Mouse (Mus musculus): ENCODE data around the gene Apmap. TPM values are rescaled to one million over a fixed set of nuclear protein-coding genes. Genes with fewer than 3 reads are reported as not detected.
A peak's percentile ranks its signal among the peaks of the same experiment; 100 is the strongest.

The Apmap gene
- polyA plus RNA-seq, 1 experiment = 48.2 TPM

GRCm38 (mm10) chr2:150645225-150645624, 36.9 kb upstream of the Apmap start:
- DNase-seq (ENCODE audit: low read depth) = no peak
- TF ChIP-seq POLR2A (IDR thresholded peaks at IDR 0.05; ENCODE audit: borderline replicate concordance, extremely low read depth, insufficient read depth, insufficient read length, poor library complexity, severe bottlenecking) = no peak
- TF ChIP-seq CTCF (IDR thresholded peaks at IDR 0.05; ENCODE audit: borderline replicate concordance, extremely low read depth, insufficient read depth, insufficient read length) = no peak

GRCm38 (mm10) chr2:150643726-150644415, 35.5 kb upstream of the Apmap start:
- TF ChIP-seq POLR2A (IDR thresholded peaks at IDR 0.05; ENCODE audit: borderline replicate concordance, extremely low read depth, insufficient read depth, insufficient read length, poor library complexity, severe bottlenecking) (no peak), CTCF (IDR thresholded peaks at IDR 0.05; ENCODE audit: borderline replicate concordance, extremely low read depth, insufficient read depth, insufficient read length) (no peak)
- DNase-seq (ENCODE audit: low read depth) = peak; percentile 98

- DNase-seq (ENCODE audit: low read depth) = peak; percentile 40
- TF ChIP-seq POLR2A (IDR thresholded peaks at IDR 0.05; ENCODE audit: borderline replicate concordance, extremely low read depth, insufficient read depth, insufficient read length, poor library complexity, severe bottlenecking) (no peak), CTCF (IDR thresholded peaks at IDR 0.05; ENCODE audit: borderline replicate concordance, extremely low read depth, insufficient read depth, insufficient read length) (no peak)
Measured at GRCm38 (mm10) chr2:150643166-150643565, 34.8 kb upstream of the Apmap start.

GRCm38 (mm10) chr2:150638370-150638733, 30.0 kb upstream of the Apmap start:
- no peak for DNase-seq (ENCODE audit: low read depth)
- TF ChIP-seq CTCF (IDR thresholded peaks at IDR 0.05; ENCODE audit: borderline replicate concordance, extremely low read depth, insufficient read depth, insufficient read length) = no peak
- TF ChIP-seq POLR2A (IDR thresholded peaks at IDR 0.05; ENCODE audit: borderline replicate concordance, extremely low read depth, insufficient read depth, insufficient read length, poor library complexity, severe bottlenecking) = no peak

GRCm38 (mm10) chr2:150637702-150638369, 29.5 kb upstream of the Apmap start:
- TF ChIP-seq POLR2A (IDR thresholded peaks at IDR 0.05; ENCODE audit: borderline replicate concordance, extremely low read depth, insufficient read depth, insufficient read length, poor library complexity, severe bottlenecking) = no peak
- no peak for TF ChIP-seq CTCF (IDR thresholded peaks at IDR 0.05; ENCODE audit: borderline replicate concordance, extremely low read depth, insufficient read depth, insufficient read length)
- peak; percentile 78 for DNase-seq (ENCODE audit: low read depth)

GRCm38 (mm10) chr2:150635877-150636446, 27.6 kb upstream of the Apmap start:
- no peak for TF ChIP-seq CTCF (IDR thresholded peaks at IDR 0.05; ENCODE audit: borderline replicate concordance, extremely low read depth, insufficient read depth, insufficient read length)
- TF ChIP-seq POLR2A (IDR thresholded peaks at IDR 0.05; ENCODE audit: borderline replicate concordance, extremely low read depth, insufficient read depth, insufficient read length, poor library complexity, severe bottlenecking) = no peak
- DNase-seq (ENCODE audit: low read depth) = no peak

- DNase-seq (ENCODE audit: low read depth) = no peak
- no peak for TF ChIP-seq POLR2A (IDR thresholded peaks at IDR 0.05; ENCODE audit: borderline replicate concordance, extremely low read depth, insufficient read depth, insufficient read length, poor library complexity, severe bottlenecking)
- TF ChIP-seq CTCF (IDR thresholded peaks at IDR 0.05; ENCODE audit: borderline replicate concordance, extremely low read depth, insufficient read depth, insufficient read length) = no peak
Measured at GRCm38 (mm10) chr2:150629255-150629654, 20.9 kb upstream of the Apmap start.

GRCm38 (mm10) chr2:150627140-150627539, 18.8 kb upstream of the Apmap start:
- no peak for DNase-seq (ENCODE audit: low read depth)
- TF ChIP-seq CTCF (IDR thresholded peaks at IDR 0.05; ENCODE audit: borderline replicate concordance, extremely low read depth, insufficient read depth, insufficient read length) = no peak
- no peak for TF ChIP-seq POLR2A (IDR thresholded peaks at IDR 0.05; ENCODE audit: borderline replicate concordance, extremely low read depth, insufficient read depth, insufficient read length, poor library complexity, severe bottlenecking)

GRCm38 (mm10) chr2:150624926-150625325, 16.6 kb upstream of the Apmap start:
- TF ChIP-seq POLR2A (IDR thresholded peaks at IDR 0.05; ENCODE audit: borderline replicate concordance, extremely low read depth, insufficient read depth, insufficient read length, poor library complexity, severe bottlenecking) = no peak
- no peak for TF ChIP-seq CTCF (IDR thresholded peaks at IDR 0.05; ENCODE audit: borderline replicate concordance, extremely low read depth, insufficient read depth, insufficient read length)
- no peak for DNase-seq (ENCODE audit: low read depth)

- no peak for TF ChIP-seq POLR2A (IDR thresholded peaks at IDR 0.05; ENCODE audit: borderline replicate concordance, extremely low read depth, insufficient read depth, insufficient read length, poor library complexity, severe bottlenecking)
- no peak for TF ChIP-seq CTCF (IDR thresholded peaks at IDR 0.05; ENCODE audit: borderline replicate concordance, extremely low read depth, insufficient read depth, insufficient read length)
- no peak for DNase-seq (ENCODE audit: low read depth)
Measured at GRCm38 (mm10) chr2:150623957-150624356, 15.6 kb upstream of the Apmap start.

- TF ChIP-seq POLR2A (IDR thresholded peaks at IDR 0.05; ENCODE audit: borderline replicate concordance, extremely low read depth, insufficient read depth, insufficient read length, poor library complexity, severe bottlenecking) = no peak
- no peak for TF ChIP-seq CTCF (IDR thresholded peaks at IDR 0.05; ENCODE audit: borderline replicate concordance, extremely low read depth, insufficient read depth, insufficient read length)
- DNase-seq (ENCODE audit: low read depth) = no peak
Measured at GRCm38 (mm10) chr2:150621698-150622097, 13.3 kb upstream of the Apmap start.

All from brain, embryonic 14.5 days (tissue).